Mouse (Mus musculus) CH12.LX (cell line): Measurements from ENCODE around the gene Suds3. TPM values are rescaled to one million over a fixed set of nuclear protein-coding genes. Genes with fewer than 3 reads are reported as not detected.

ENCODE experiments used
- DNase-seq: peaks from one replicate; pipeline ENCODE4 v3.0.0-alpha.2; 2013; ENCODE audit errors: extremely low read depth
- H3K27ac ChIP-seq: 2 replicates; pipeline ENCODE4 v1.5.1; 2012; ENCODE audit warnings: low read depth, mild to moderate bottlenecking, control low read depth, moderate library complexity; ENCODE audit not compliant: insufficient read depth
- H3K27me3 ChIP-seq: replicated peaks from 2 replicates; pipeline ENCODE3; 2012; ENCODE audit warnings: inconsistent platforms
- H3K36me3 ChIP-seq, 2 experiments: replicated peaks in 1 of 2; 2 replicates each; pipeline versions ENCODE3 to v1.6.1; 2012; ENCODE audit warnings: inconsistent platforms in 1 of 2, low read length in 1 of 2, mild to moderate bottlenecking in 1 of 2, mixed read lengths in 1 of 2, moderate library complexity in 1 of 2; ENCODE audit not compliant: control insufficient read depth in 1 of 2, insufficient read depth in 1 of 2
- H3K4me1 ChIP-seq, 2 experiments: 2 replicates each; pipeline ENCODE4 v1.6.1; 2012; ENCODE audit warnings: inconsistent platforms in 1 of 2, moderate library complexity in 1 of 2; ENCODE audit not compliant: insufficient read depth in 2 of 2, control insufficient read depth in 1 of 2
- H3K4me2 ChIP-seq: 2 replicates; pipeline ENCODE4 v1.6.1; 2012; ENCODE audit warnings: low read depth, mild to moderate bottlenecking, control low read depth; ENCODE audit not compliant: poor library complexity, insufficient read depth, severe bottlenecking
- H3K4me3 ChIP-seq, 3 experiments: fragments of 150-350 bp in 1 of 3; sonication (generic) in 1 of 3; replicated peaks in 1 of 3; 2 replicates each; pipeline versions ENCODE3 to v1.5.1; 2011 to 2012; ENCODE audit warnings: low read depth in 2 of 3, low read length in 2 of 3, mild to moderate bottlenecking in 2 of 3, moderate library complexity in 2 of 3, control low read depth in 1 of 3, improper control_type of control experiment in 1 of 3, inconsistent platforms in 1 of 3, mixed read lengths in 1 of 3; ENCODE audit not compliant: poor library complexity in 1 of 3
- H3K79me2 ChIP-seq: replicated peaks from 2 replicates; pipeline ENCODE4 v1.6.1; 2012; ENCODE audit warnings: mild to moderate bottlenecking, moderate library complexity; ENCODE audit not compliant: control insufficient read depth, poor library complexity, insufficient read depth, severe bottlenecking; ENCODE audit errors: extremely low read depth
- H3K9ac ChIP-seq: 2 replicates; pipeline ENCODE4 v1.6.1; 2012; ENCODE audit warnings: low read depth, mild to moderate bottlenecking, control low read depth, moderate library complexity; ENCODE audit not compliant: insufficient read depth
- H3K9me3 ChIP-seq: replicated peaks from 2 replicates; pipeline ENCODE3; 2012; ENCODE audit warnings: low read length, inconsistent platforms, mixed read lengths
- CTCF ChIP-seq, 2 experiments: IDR thresholded peaks in 1 of 2; conservative IDR thresholded peaks in 1 of 2; 2 replicates each; pipeline ENCODE4 v1.5.1; 2011 to 2012; ENCODE audit warnings: low read depth in 2 of 2, low read length in 2 of 2, improper control_type of control experiment in 1 of 2, inconsistent platforms in 1 of 2, mild to moderate bottlenecking in 1 of 2, moderate library complexity in 1 of 2
- E2F4 ChIP-seq: IDR thresholded peaks from 2 replicates; pipeline ENCODE4 v1.6.1; 2011; ENCODE audit warnings: low read depth, low read length, improper control_type of control experiment; ENCODE audit not compliant: insufficient replicate concordance
- ELF1 ChIP-seq: IDR thresholded peaks from 2 replicates; pipeline ENCODE4 v1.6.1; 2014; ENCODE audit warnings: low read depth, mild to moderate bottlenecking, inconsistent platforms, low read length, improper control_type of control experiment
- ETS1 ChIP-seq: conservative IDR thresholded peaks from 2 replicates; pipeline ENCODE4 v1.6.1; 2012; ENCODE audit warnings: low read depth, mild to moderate bottlenecking, inconsistent platforms, low read length, improper control_type of control experiment, moderate library complexity
- HCFC1 ChIP-seq: IDR thresholded peaks from 2 replicates; pipeline ENCODE4 v1.6.1; 2012; ENCODE audit warnings: low read depth, mild to moderate bottlenecking, inconsistent platforms, low read length, improper control_type of control experiment
- IRF4 ChIP-seq: IDR thresholded peaks from 2 replicates; pipeline ENCODE4 v1.6.1; 2014; ENCODE audit warnings: low read depth, mild to moderate bottlenecking, inconsistent platforms, low read length, improper control_type of control experiment
- MEF2A ChIP-seq: IDR thresholded peaks from 2 replicates; pipeline ENCODE4 v1.6.1; 2014; ENCODE audit warnings: low read depth, mild to moderate bottlenecking, inconsistent platforms, low read length, improper control_type of control experiment, borderline replicate concordance
- MXI1 ChIP-seq: IDR thresholded peaks from 2 replicates; pipeline ENCODE4 v1.6.1; 2011; ENCODE audit warnings: mild to moderate bottlenecking, low read depth, low read length, improper control_type of control experiment
- MYC ChIP-seq: IDR thresholded peaks from 2 replicates; pipeline ENCODE4 v1.6.1; 2011; ENCODE audit warnings: low read depth, mild to moderate bottlenecking, improper control_type of control experiment, low read length
- RAD21 ChIP-seq: IDR thresholded peaks from 2 replicates; pipeline ENCODE4 v1.6.1; 2011; ENCODE audit warnings: low read depth, mild to moderate bottlenecking, low read length, improper control_type of control experiment, moderate library complexity
- SMC3 ChIP-seq: IDR thresholded peaks from 2 replicates; pipeline ENCODE4 v1.6.1; 2011; ENCODE audit warnings: low read depth, low read length, improper control_type of control experiment
- TBP ChIP-seq: conservative IDR thresholded peaks from 2 replicates; pipeline ENCODE4 v1.6.1; 2011; ENCODE audit warnings: low read depth, low read length, improper control_type of control experiment
- UBTF ChIP-seq: IDR thresholded peaks from 2 replicates; pipeline ENCODE4 v1.6.1; 2012; ENCODE audit warnings: low read depth, mild to moderate bottlenecking, inconsistent platforms, low read length, improper control_type of control experiment, moderate library complexity
- dilution Hi-C: fragments of 300-500 bp; cut with MboI; formaldehyde crosslinking; loops from 2 replicates; pipeline ENCODE4 v1.14.3; 2020; ENCODE audit warnings: low sequenced_read_pairs; ENCODE audit not compliant: extremely low pct_unique_long_range_greater_than_20kb, extremely low pct_ligation_motif_present
- in situ Hi-C: fragments of 300-500 bp; cut with MboI; formaldehyde crosslinking; loops from 3 replicates; pipeline ENCODE4 v1.14.3; 2019; ENCODE audit warnings: low sequenced_read_pairs, low pct_ligation_motif_present, low pct_unique_long_range_greater_than_20kb, mixed read lengths
- polyA plus RNA-seq: library from polyadenylated mRNA; unstranded; fragments of >175 nt; gene quantifications from 2 replicates; pipeline ENCODE4 v1.2.1, GENCODE M21; 2012; ENCODE audit warnings: low read depth; ENCODE audit not compliant: insufficient read length
- total RNA-seq, 2 experiments: library from RNA; depleted of rRNA; stranded (reverse); fragments of 300-350 nt in 1 of 2; fragments of >200 nt in 1 of 2; gene quantifications; 2 replicates each; pipeline ENCODE4 v1.2.3; 2012 to 2014

Suds3 gene
- total and polyA plus RNA-seq, 3 experiments = 54.2 to 103 (median 68.1) TPM

- TF ChIP-seq E2F4 = no peak
Observed at GRCm38 (mm10) chr5:117089147-117089546, 26.8 kb downstream of the Suds3 start (continued).

GRCm38 (mm10) chr5:117087718-117088117 lies 28.2 kb downstream of the Suds3 start:
- Histone ChIP-seq H3K9me3 (no peaks in the 10 kb centered on the region), H3K9ac (no peak overlapping the region), H3K36me3 (peaks cover 16 to 19% of the 10 kb centered on the region in 2 experiments), H3K27me3 (peaks cover 42% of the 10 kb centered on the region), H3K4me3 (peak overlapping the region in 1 of 3 experiments; percentile 15), H3K4me2 (peak overlapping the region; percentile 67)
- dilution Hi-C loops = no loop called here
- in situ Hi-C loops = no loop called here
- TF ChIP-seq ELF1 = 0 out of 2 replicates have a peak, but pooled peaks have one; percentile 2
- TF ChIP-seq MYC = no peak
- TF ChIP-seq UBTF = peak; percentile 80
- TF ChIP-seq CTCF (conservative IDR thresholded peaks at IDR 0.05 in 1 of 2, IDR thresholded peaks at IDR 0.05 in 1 of 2; ENCODE audit: low read depth in 2 of 2, low read length in 2 of 2) = peak in 1 of 2 experiments; percentile 37; a peak in 2 of 4 replicates
- TF ChIP-seq MEF2A = no peak
- TF ChIP-seq SMC3 = peak; percentile 7; the same call in 1 of the 2 replicates
- TF ChIP-seq, all 38 proteins: peak for 4
- H3K79me2 ChIP-seq = no peaks in the 10 kb centered on the region
- peak; percentile 12 for DNase-seq
- H3K4me1 ChIP-seq = peaks cover 6% of the 10 kb centered on the region in 2 experiments; a peak in 3 of 4 replicates
- H3K27ac ChIP-seq = no peak overlapping the region

GRCm38 (mm10) chr5:117069498-117069894 lies 46.4 kb downstream of the Suds3 start:
- Histone ChIP-seq H3K4me3 (no peak overlapping the region), H3K27ac (no peak overlapping the region), H3K79me2 (no peaks in the 10 kb centered on the region), H3K4me1 (no peaks in the 10 kb centered on the region; a peak in 1 of 4 replicates), H3K9me3 (no peaks in the 10 kb centered on the region), H3K36me3 (no peaks in the 10 kb centered on the region), H3K9ac (peak overlapping the region; percentile 23; the same call in 1 of the 2 replicates), H3K4me2 (peak overlapping the region; percentile 97), H3K27me3 (peaks cover 15% of the 10 kb centered on the region)
- peak; percentile 44 for DNase-seq
- in situ Hi-C loops = loop anchor here (25.0 kb wide), 1 partner anchor 957 kb away; no protein-coding TSS in a partner anchor
- dilution Hi-C loops = no loop called here
- TF ChIP-seq RAD21 (peak; percentile 77), HCFC1 (no peak), IRF4 (0 out of 2 replicates have a peak, but pooled peaks have one; percentile 25), TBP (no peak), ETS1 (no peak), ELF1 (no peak), CTCF (conservative IDR thresholded peaks at IDR 0.05 in 1 of 2, IDR thresholded peaks at IDR 0.05 in 1 of 2; ENCODE audit: low read depth in 2 of 2, low read length in 2 of 2) (peak; percentile 19 to 81; a peak in 2 of 4 replicates), SMC3 (peak; percentile 50), MYC (no peak), MXI1 (0 out of 2 replicates have a peak, but pooled peaks have one; percentile 18)
- TF ChIP-seq, all 38 proteins: peak for 5
